Mouse (Mus musculus): ENCODE measurements at regions not wholly inside any gene's neighbourhood (a gene's known extent, or its start where the extent isn't known, plus 50 kb on each side); places are given as distances from the start of the nearest gene placed in this dataset.
"Not testable (repeated sequence)": the region's sequence is repeated elsewhere in the genome, so short reads cannot be mapped to it uniquely, and the experiment has no call there.

DNA sequence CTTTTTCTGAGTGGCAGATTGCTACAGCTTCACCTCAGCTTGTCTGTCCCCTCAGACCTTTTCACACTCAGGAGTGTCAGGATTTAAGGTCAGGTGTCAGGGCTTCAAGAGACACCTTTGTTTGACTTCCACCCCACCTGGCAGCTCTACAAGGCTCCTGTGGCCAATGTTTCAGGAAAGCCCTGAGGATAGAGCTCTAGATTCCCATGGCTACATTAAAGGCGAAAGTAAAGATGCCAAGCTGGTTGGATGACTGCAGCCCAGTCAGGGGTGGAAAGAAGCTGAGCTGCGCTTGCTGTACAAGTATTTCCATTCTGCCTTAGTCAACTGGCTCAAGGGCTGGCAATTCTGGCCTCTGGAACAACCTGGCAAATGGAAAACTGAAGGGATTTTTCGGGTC, 198.2 kb downstream of the Snx19 start:
- intact Hi-C loops (cut with DNase I), result no loop called here
- Histone ChIP-seq H3K4me3 (no peak overlapping the region), H3K27ac (no peak overlapping the region)
- no peak for TF ChIP-seq CTCF (IDR thresholded peaks at IDR 0.05)
- no peak for DNase-seq

DNA sequence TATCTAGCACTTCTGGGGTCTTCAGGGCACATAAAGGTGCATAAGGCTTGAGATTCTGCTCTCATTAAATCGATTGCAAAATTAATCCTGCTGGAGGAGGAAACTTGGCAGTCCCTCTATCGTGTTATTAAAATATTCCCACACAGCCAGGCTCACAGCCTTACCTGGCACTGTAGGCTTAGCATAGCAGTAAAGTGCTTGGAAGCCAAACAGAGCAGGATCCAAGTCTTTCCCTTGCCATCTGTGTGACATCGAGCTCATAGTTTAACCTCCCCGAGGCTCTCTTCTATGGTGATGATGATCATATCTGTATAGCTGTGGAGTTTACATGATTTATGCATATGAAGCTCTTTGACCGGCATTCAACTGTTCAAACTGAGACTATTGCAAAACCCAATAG, 197.6 kb downstream of the Snx19 start:
- TF ChIP-seq CTCF (IDR thresholded peaks at IDR 0.05), result no peak
- H3K4me3 ChIP-seq, result no peak overlapping the region
- intact Hi-C loops (cut with DNase I), result no loop called here
- H3K27ac ChIP-seq, result no peak overlapping the region
- DNase-seq, result no peak

DNA sequence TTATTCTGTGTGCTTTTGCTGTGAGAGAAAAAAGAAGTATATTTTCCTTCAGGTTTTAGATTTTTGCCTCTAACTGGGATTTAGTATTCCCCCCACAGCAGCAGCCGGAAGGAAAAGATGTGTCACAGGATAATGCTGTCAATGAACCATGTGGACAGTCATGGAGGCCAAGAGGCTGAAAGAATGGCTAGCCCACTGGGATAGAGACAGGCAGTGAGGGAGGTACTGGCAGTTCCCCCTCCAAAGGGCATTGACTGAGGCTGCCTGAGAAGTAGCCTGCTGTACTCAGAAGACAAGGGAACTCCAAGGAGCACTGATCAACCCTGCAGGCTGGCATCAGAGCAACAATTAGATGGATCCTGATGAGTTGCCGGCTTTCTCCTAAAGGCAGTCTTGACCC, 192.4 kb downstream of the Snx19 start:
- Histone ChIP-seq H3K27ac (no peak overlapping the region), H3K4me3 (no peak overlapping the region)
- TF ChIP-seq CTCF (IDR thresholded peaks at IDR 0.05), result no peak
- intact Hi-C loops (cut with DNase I), result no loop called here
- DNase-seq, result no peak

DNA sequence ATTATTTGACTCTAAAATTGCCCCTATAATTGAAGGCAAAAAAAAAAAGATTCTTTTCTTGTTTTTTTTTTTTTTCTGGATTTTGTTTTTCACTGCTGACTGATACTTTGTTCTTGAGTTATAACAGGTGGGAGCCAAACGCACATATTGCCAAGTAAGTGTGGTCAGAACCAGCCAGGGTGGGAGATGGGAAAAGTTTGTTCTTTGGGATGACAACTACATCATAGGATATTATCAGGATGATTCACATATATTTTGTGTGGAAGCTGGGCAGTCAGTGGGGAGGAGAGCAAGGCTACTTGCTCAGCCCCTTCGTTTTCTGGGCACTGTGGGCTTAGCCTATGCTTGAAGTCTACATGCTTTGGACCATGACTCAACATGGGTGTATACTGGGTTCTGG, 191.3 kb downstream of the Snx19 start:
- Histone ChIP-seq H3K4me3 (no peak overlapping the region), H3K27ac (no peak overlapping the region)
- no peak for DNase-seq
- intact Hi-C loops (cut with DNase I), result no loop called here
- no peak for TF ChIP-seq CTCF (IDR thresholded peaks at IDR 0.05)

DNA sequence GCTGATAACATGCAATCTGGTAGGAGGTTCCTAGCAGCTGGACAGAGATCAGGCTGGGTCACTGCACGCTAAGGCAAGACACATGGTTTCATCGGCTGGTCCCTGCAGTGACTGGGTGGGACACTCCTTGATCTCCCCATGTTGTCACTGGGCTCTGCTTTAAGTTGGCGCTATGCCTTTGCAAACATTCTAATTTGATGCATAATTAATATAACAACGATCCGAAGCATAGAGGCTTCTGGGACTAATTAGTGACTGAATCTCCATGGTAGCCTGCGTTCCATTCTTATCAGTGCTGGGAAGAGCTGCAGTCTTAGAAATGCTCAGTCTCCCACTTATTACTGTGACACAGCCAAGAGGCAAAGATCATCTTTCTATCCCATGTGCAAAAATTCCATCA, 186.8 kb downstream of the Snx19 start:
- H3K4me3 ChIP-seq, result no peak overlapping the region
- DNase-seq, result peak; percentile 37
- H3K27ac ChIP-seq, result no peak overlapping the region; the same call in 1 of the 2 replicates
- no peak for TF ChIP-seq CTCF (IDR thresholded peaks at IDR 0.05)
- intact Hi-C loops (cut with DNase I), result no loop called here

DNA sequence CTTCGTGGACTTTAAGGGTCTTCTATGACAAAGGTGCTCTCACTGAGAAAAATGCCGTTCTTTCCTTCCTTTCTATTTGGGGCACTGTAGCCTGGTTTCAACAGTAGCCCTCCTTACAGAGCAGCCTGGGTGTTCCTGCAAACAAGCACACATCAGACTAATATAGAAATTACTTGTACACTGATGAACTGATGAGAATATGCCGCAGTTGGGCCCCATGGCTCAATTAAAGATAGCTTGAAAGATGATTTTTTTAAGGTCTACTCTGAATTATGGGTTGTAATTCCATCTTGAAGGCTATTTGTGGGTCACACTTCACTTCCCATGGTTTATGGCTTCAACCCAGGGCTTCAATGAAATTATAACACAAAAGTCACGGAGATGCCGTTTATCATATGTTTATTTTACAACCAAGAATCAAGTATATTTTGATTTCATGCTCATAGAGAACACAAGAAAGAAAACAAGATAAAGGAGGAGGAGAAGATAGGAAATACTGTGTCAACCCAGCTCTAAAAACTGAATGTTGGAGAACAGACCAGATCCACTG, 186.2 kb downstream of the Snx19 start:
- no peak overlapping the region for H3K4me3 ChIP-seq
- H3K27ac ChIP-seq, result no peak overlapping the region; the same call in 1 of the 2 replicates
- no peak for TF ChIP-seq CTCF (IDR thresholded peaks at IDR 0.05)
- intact Hi-C loops (cut with DNase I), result no loop called here
- no peak for DNase-seq

DNA sequence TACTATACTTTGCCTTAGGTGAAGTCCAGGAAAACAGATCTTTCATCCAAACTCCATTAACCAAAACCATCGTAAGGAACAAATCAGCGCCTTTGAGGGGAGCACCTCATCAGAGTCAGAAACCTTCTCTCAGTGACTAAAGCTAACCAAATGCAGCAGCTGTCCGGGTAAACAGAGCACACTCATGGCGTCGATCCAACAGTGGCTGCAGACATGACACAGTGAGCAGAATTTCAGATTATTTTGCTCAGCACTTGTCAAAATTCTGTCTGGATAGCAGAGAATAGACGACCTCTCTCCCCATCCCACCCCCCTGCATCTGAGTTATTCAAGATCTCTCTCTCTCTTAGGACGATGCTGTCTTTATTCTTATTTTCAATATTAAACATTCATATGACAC, 183.4 kb downstream of the Snx19 start:
- no peak for DNase-seq
- no peak overlapping the region for H3K4me3 ChIP-seq
- no peak for TF ChIP-seq CTCF (IDR thresholded peaks at IDR 0.05)
- H3K27ac ChIP-seq, result no peak overlapping the region
- intact Hi-C loops (cut with DNase I), result no loop called here

DNA sequence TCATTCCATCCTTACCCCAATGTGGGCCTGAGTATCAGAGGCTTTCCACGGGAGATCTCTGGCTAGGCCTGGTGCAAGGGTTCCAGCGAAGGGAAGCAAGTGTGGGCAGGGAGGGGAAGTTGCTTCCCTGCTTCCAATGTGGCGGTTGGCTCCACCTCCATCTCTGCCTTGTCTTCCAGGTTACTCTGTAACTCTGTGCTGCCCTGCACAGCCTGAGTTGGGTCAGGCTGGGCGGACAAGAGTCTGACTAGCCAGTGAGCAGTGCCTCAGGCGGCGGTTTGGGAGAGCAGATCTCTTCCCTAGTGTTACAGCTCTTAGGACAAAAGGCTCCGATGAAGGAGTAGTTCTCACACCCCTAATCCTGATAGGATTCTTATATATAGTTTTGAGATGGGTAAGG, 172.8 kb downstream of the Snx19 start:
- Histone ChIP-seq H3K27ac (no peak overlapping the region), H3K4me3 (no peak overlapping the region)
- no peak for TF ChIP-seq CTCF (IDR thresholded peaks at IDR 0.05)
- intact Hi-C loops (cut with DNase I), result no loop called here
- no peak for DNase-seq

DNA sequence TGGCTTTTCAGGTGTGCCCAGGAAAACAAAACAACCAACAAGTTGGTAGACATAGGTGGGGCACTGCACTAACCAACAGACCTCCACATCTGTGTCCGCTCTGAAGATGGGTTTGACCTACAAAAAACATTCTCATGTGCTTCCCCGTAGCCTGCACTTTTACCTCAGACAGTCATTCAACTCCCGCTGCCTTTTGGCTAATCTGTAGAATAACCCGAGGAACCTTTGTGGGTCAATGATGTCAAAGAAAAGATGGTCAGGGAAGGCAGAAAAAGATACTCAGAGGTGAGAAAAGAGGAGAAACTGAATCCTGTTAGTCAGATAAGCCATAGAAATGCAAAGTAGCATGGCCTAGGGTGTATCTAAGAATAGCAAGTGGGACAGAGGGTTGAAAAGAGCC, 170.8 kb downstream of the Snx19 start:
- no peak for DNase-seq
- Histone ChIP-seq H3K27ac (no peak overlapping the region), H3K4me3 (no peak overlapping the region)
- TF ChIP-seq CTCF (IDR thresholded peaks at IDR 0.05), result no peak
- intact Hi-C loops (cut with DNase I), result no loop called here

DNA sequence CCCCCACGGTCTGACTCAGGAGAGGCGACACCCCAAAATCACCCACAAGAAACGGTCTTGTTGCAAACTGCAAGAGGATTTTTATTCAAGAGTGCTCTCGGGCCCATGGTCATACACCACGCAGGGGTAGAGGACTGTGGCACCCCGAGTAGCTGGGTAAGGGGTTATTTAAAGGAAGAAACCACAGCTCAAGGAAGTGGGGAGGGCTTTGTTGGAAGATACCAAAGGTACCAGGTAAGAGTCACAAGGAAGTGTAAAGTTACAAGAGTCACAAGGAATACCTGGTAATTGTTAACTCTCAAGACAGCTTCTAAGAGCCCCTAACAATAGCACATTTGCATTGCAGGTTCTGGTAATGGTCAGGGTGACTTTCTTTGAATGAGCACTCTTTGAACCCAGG, 170.2 kb downstream of the Snx19 start:
- DNase-seq; H3K27ac ChIP-seq; H3K4me3 ChIP-seq; intact Hi-C loops (cut with DNase I): not testable (repeated sequence)

DNA sequence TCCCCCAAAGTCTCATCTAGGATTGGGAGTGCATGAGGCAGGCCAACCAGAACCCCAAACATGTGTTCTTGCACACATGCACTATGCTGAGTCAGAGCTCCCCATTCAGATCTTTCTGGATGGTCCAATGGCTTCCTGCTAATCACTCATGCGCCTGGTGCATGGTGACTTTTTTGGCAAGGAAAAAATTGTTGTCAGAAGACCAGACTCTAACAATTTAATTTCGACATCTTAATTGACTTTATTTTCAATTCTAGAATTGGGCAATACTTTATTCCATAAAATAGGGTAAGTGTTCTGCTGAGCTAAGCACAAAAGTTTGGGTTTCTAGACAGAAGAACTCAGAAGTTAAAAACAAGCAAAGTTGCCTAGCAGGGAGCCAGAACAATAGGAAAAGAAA, 165.7 kb downstream of the Snx19 start:
- TF ChIP-seq CTCF (IDR thresholded peaks at IDR 0.05), result no peak
- no peak overlapping the region for H3K27ac ChIP-seq
- H3K4me3 ChIP-seq, result no peak overlapping the region
- no peak for DNase-seq
- intact Hi-C loops (cut with DNase I), result no loop called here

DNA sequence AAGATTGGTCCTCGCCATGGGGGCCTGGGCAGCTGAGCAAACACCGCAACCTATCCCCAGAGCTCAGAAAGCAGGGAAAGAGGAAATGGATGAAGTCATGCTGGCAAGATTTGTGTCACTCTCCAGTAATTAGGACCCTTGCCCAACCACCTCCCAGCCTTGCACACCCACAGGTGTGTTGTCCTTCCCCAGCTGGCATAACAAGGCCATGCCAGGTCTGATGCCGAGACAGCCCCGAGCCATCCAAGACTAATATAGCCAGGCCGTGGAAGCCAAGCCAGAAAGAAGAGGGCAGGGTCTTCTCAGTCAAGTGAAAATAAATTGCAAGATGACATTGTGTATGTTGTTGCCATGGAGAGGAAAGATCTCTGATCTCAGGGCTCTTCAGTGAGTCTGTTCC, 164.3 kb downstream of the Snx19 start:
- Histone ChIP-seq H3K4me3 (no peak overlapping the region), H3K27ac (no peak overlapping the region)
- TF ChIP-seq CTCF (IDR thresholded peaks at IDR 0.05), result no peak
- intact Hi-C loops (cut with DNase I), result no loop called here
- DNase-seq, result no peak

DNA sequence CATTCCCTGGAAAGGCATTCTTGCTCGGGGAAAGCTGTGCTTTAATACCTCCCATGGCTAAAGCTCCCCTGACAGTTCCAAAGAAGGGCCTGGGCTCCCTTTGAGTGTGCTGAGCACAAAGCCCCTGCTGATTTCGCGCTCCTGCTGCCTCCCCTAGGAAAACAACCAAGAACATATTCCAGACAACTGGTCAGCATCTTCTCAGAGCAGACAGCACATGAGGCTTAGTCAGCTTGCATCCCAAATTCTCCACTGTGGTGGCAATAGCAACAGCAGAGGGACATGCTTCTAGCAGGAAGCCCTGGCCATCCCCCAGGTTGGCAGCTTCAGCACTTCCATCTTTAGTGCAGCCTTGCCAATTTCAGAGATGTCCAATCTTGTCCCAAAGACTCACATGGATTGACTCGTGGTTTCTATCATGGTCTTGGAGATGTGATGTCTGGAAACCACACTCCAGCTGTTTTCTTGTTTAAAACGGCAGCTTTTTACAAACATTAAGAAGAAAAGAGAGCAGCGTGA, 163.8 kb downstream of the Snx19 start:
- H3K4me3 ChIP-seq, result no peak overlapping the region
- H3K27ac ChIP-seq, result no peak overlapping the region; the same call in 1 of the 2 replicates
- intact Hi-C loops (cut with DNase I), result no loop called here
- no peak for TF ChIP-seq CTCF (IDR thresholded peaks at IDR 0.05)
- DNase-seq, result peak; percentile 26

DNA sequence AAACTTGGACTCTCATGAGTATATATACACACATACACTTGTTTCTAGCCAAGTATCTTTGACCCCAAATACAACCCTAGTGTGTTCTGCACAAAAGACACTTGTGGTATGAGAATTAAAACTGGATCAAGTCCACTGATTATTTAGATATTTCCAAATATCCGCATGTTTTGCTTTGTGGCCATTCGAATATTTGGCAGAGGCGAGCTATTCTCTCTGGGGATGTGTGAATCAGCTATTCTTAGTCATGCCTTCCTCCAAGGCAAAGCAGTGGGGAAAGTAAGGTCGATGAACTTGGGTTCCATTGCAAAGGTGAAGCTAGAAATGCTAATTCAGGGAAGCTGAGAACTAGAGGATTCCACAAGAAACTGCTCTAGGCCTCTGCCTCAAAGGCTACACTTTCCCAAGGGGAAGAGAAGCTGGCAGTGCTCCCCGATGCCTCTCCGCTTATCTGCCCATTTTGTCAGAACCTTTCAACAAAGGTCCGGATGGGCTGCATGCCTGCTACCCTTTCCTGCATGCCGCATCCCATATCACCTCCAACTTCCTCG, 154.4 kb downstream of the Snx19 start:
- H3K4me3 ChIP-seq, result no peak overlapping the region
- TF ChIP-seq CTCF (IDR thresholded peaks at IDR 0.05), result no peak
- H3K27ac ChIP-seq, result peak overlapping the region; percentile 20; the same call in 1 of the 2 replicates
- intact Hi-C loops (cut with DNase I), result no loop called here
- DNase-seq, result peak; percentile 27
